Mouse (Mus musculus) heart, embryonic 11.5 days (tissue): ENCODE data around the gene Pdcd4. TPM values are rescaled to one million over a fixed set of nuclear protein-coding genes. Genes with fewer than 3 reads are reported as not detected.

Experiments used
- ATAC-seq: fragments of 200-750 bp; cut with Nextera tagmentation; replicated peaks from 2 replicates; pipeline ENCODE4 v1.8.0; 2017; ENCODE audit warnings: moderate library complexity; ENCODE audit not compliant: insufficient number of reproducible peaks, low FRiP score, low TSS enrichment
- H3K27ac ChIP-seq: fragments of 300-500 bp; sonication (generic); 2 replicates; pipeline ENCODE4 v1.5.1; 2014; ENCODE audit warnings: mild to moderate bottlenecking, low read depth, low read length
- H3K27me3 ChIP-seq: fragments of 300-500 bp; sonication (generic); 2 replicates; pipeline ENCODE4 v1.6.1; 2014; ENCODE audit warnings: mild to moderate bottlenecking, low read length, mixed read lengths; ENCODE audit not compliant: control insufficient read depth, insufficient read depth
- H3K36me3 ChIP-seq: fragments of 300-500 bp; sonication (generic); 2 replicates; pipeline ENCODE4 v1.6.1; 2014; ENCODE audit warnings: mild to moderate bottlenecking, low read length, moderate library complexity, mixed read lengths; ENCODE audit not compliant: control insufficient read depth, insufficient read depth
- H3K4me1 ChIP-seq: fragments of 300-500 bp; sonication (generic); 2 replicates; pipeline ENCODE4 v1.6.1; 2014; ENCODE audit warnings: low read length; ENCODE audit not compliant: control insufficient read depth, insufficient read depth
- H3K4me2 ChIP-seq: fragments of 300-500 bp; sonication (generic); 2 replicates; pipeline ENCODE4 v1.6.1; 2014; ENCODE audit warnings: mild to moderate bottlenecking, moderate library complexity
- H3K4me3 ChIP-seq: fragments of 300-500 bp; sonication (generic); 2 replicates; pipeline ENCODE4 v1.5.1; 2014; ENCODE audit warnings: low read depth, low read length
- H3K9ac ChIP-seq: fragments of 300-500 bp; sonication (generic); 2 replicates; pipeline ENCODE4 v1.6.1; 2014; ENCODE audit warnings: mild to moderate bottlenecking, low read depth, low read length, moderate library complexity
- H3K9me3 ChIP-seq: fragments of 300-500 bp; sonication (generic); replicated peaks from 2 replicates; pipeline ENCODE4 v1.6.1; 2016; ENCODE audit warnings: low read length; ENCODE audit not compliant: control insufficient read depth
- WGBS: fragments of 180-500 bp; shearing (Covaris S2); extraction: QIAGEN DNeasy Blood & Tissue Kit; methylation state at CpG from one replicate; pipeline ENCODE4 v1.1.7; 2014; ENCODE audit not compliant: insufficient replicate concordance; 5-methylcytosine and 5-hydroxymethylcytosine counted together
- polyA plus RNA-seq: library from polyadenylated mRNA; unstranded; fragments of >200 nt; fragmentation: Nextera tagmentation; extraction: Ambion mirVana; gene quantifications from 2 replicates; pipeline ENCODE4 v1.2.1, GENCODE M21; 2014

The Pdcd4 gene
- polyA plus RNA-seq, 1 experiment from 2014 or later = 41.3 TPM

DNA sequence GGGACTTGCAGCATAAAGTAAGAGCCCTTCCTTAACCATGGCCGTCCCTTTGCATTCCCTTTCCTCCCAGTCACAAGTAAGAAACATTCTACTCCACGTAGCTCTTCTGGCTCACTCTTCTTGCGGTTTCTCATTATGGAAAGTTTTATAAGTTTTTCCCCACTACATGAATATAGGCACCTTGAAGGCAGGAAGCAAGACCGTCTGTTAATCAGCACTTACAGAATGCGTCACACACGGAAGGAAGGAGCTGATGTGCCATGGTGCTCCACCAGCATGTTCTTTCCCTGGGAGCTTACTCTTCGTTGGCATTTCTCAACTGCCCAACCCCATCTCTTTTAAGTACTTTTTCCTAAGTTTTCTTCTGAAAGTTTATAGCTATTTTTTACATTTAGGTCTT, 79.9 kb downstream of the Pdcd4 start:
- WGBS = 66% methylated on average over 7 of the region's 7 CpGs
- ATAC-seq = no peak
- H3K9me3 ChIP-seq = no peaks in the 10 kb centered on the region

DNA sequence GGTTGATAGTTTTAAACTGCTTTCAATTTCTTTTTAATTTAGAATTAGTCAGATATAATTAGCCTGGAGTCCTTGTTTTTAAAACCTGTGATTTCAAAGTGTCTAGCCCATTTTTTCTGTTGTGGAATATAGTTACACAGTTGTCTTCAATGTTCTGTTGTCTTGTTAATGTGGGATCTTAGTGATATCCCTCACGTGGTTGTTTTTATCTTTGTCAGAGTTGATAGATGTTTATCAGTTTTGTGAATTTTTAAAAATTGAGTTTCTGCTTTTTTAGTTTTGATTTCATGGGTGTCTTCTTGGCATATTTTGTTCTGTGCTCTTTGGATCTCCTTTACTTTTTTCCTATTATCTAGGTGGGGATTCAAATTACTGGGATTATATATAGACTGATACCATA, 81.6 kb downstream of the Pdcd4 start:
- Histone ChIP-seq H3K36me3 (no peaks in the 10 kb centered on the region; the same call in 1 of the 2 replicates), H3K27ac (no peak overlapping the region), H3K4me3 (no peak overlapping the region), H3K9ac (no peak overlapping the region), H3K4me2 (no peak overlapping the region), H3K4me1 (no peaks in the 10 kb centered on the region), H3K9me3 (no peaks in the 10 kb centered on the region), H3K27me3 (no peaks in the 10 kb centered on the region)
- 66% methylated on average over 1 of the region's 1 CpGs for WGBS
- no peak for ATAC-seq

More for the DNA sequence above, 79.9 kb downstream of the Pdcd4 start:
- no peaks in the 10 kb centered on the region; the same call in 1 of the 2 replicates for H3K36me3 ChIP-seq
- H3K27me3 ChIP-seq = no peaks in the 10 kb centered on the region
- no peak overlapping the region for H3K4me3 ChIP-seq
- no peak overlapping the region for H3K4me2 ChIP-seq
- 0 out of 2 replicates have a peak overlapping the region, but pooled peaks have one; percentile 57 for H3K27ac ChIP-seq
- no peak overlapping the region for H3K9ac ChIP-seq
- no peaks in the 10 kb centered on the region for H3K4me1 ChIP-seq

Other genes starting within 250 kb of the Pdcd4 start
- 25.0 and 36.4 TPM in 2 replicates for gene Rbm20, start 214.9 kb upstream of the Pdcd4 start, polyA plus RNA-seq
- gene Shoc2, start 52.1 kb downstream of the Pdcd4 start, polyA plus RNA-seq = 47.4 and 51.3 TPM in 2 replicates
- 69.7 and 70.2 TPM in 2 replicates for gene Bbip1, start 52.4 kb downstream of the Pdcd4 start, polyA plus RNA-seq
- gene Adra2a, start 151.9 kb downstream of the Pdcd4 start, polyA plus RNA-seq = 0.10 TPM in 1 of 2 replicates, not detected in the other